Mouse (Mus musculus) embryonic facial prominence, embryonic 11.5 days (tissue): ENCODE results near the gene Noxo1. TPM values are rescaled to one million over a fixed set of nuclear protein-coding genes. Genes with fewer than 3 reads are reported as not detected.
A peak's percentile ranks its signal among the peaks of the same experiment; 100 is the strongest.

Experiments used
- ATAC-seq: fragments of 200-750 bp; cut with Nextera tagmentation; replicated peaks from 2 replicates; pipeline ENCODE4 v1.8.0; 2017; ENCODE audit warnings: low read depth; ENCODE audit not compliant: insufficient number of reproducible peaks, low FRiP score, low TSS enrichment
- DNase-seq: peaks from one replicate; pipeline ENCODE4 v3.0.0-alpha.2; 2015; ENCODE audit warnings: low spot score
- H3K27ac ChIP-seq: fragments of 300-500 bp; sonication (generic); replicated peaks from 2 replicates; pipeline ENCODE4 v1.5.1; 2014; ENCODE audit warnings: mild to moderate bottlenecking, low read depth, low read length, control low read depth
- H3K27me3 ChIP-seq: fragments of 300-500 bp; sonication (generic); 2 replicates; pipeline ENCODE4 v1.6.1; 2014; ENCODE audit warnings: mild to moderate bottlenecking, low read length, moderate library complexity, mixed read lengths; ENCODE audit not compliant: control insufficient read depth, insufficient read depth
- H3K36me3 ChIP-seq: fragments of 300-500 bp; sonication (generic); replicated peaks from 2 replicates; pipeline ENCODE4 v1.6.1; 2014; ENCODE audit warnings: low read depth, mild to moderate bottlenecking, low read length, moderate library complexity, mixed read lengths; ENCODE audit not compliant: control insufficient read depth, insufficient read depth
- H3K4me1 ChIP-seq: fragments of 300-500 bp; sonication (generic); 2 replicates; pipeline ENCODE4 v1.6.1; 2014; ENCODE audit warnings: low read length, mixed read lengths; ENCODE audit not compliant: control insufficient read depth, insufficient read depth
- H3K4me2 ChIP-seq: fragments of 300-500 bp; sonication (generic); 2 replicates; pipeline ENCODE4 v1.6.1; 2014; ENCODE audit warnings: low read depth, mild to moderate bottlenecking, control low read depth, low read length, moderate library complexity
- H3K4me3 ChIP-seq: fragments of 300-500 bp; sonication (generic); 2 replicates; pipeline ENCODE4 v1.5.1; 2014; ENCODE audit warnings: low read depth, low read length, control low read depth
- H3K9ac ChIP-seq: fragments of 300-500 bp; sonication (generic); replicated peaks from 2 replicates; pipeline ENCODE4 v1.6.1; 2014; ENCODE audit warnings: mild to moderate bottlenecking, control low read depth, low read length
- H3K9me3 ChIP-seq: fragments of 300-500 bp; sonication (generic); replicated peaks from 2 replicates; pipeline ENCODE4 v1.6.1; 2016; ENCODE audit warnings: mild to moderate bottlenecking, low read length, inconsistent platforms, mixed read lengths; ENCODE audit not compliant: control insufficient read depth
- WGBS: fragments of 180-500 bp; shearing (Covaris S2); extraction: QIAGEN DNeasy Blood & Tissue Kit; methylation state at CpG from one replicate; pipeline ENCODE4 v1.1.7; 2014; 5-methylcytosine and 5-hydroxymethylcytosine counted together
- polyA plus RNA-seq: library from polyadenylated mRNA; unstranded; fragments of >200 nt; fragmentation: Nextera tagmentation; extraction: Ambion mirVana; gene quantifications from 2 replicates; pipeline ENCODE4 v1.2.1, GENCODE M21; 2014

Gene Noxo1
- polyA plus RNA-seq, 1 experiment from 2014 or later = 1.1 TPM

- no peak for ATAC-seq
- peak overlapping the region; percentile 73 for H3K4me2 ChIP-seq
- no peaks in the 10 kb centered on the region for H3K27me3 ChIP-seq
- H3K27ac ChIP-seq = no peak overlapping the region
- WGBS = 27% methylated on average over 8 of the region's 8 CpGs
- no peaks in the 10 kb centered on the region for H3K36me3 ChIP-seq
- DNase-seq = peak; percentile 6
- H3K4me1 ChIP-seq = no peaks in the 10 kb centered on the region
- H3K4me3 ChIP-seq = peak overlapping the region; percentile 59
- no peaks in the 10 kb centered on the region for H3K9me3 ChIP-seq
- no peak overlapping the region for H3K9ac ChIP-seq
Observed at GRCm38 (mm10) chr17:24737135-24737810, 41.2 kb downstream of the Noxo1 start.

- no peaks in the 10 kb centered on the region for H3K36me3 ChIP-seq
- H3K27me3 ChIP-seq = no peaks in the 10 kb centered on the region
- no peak for ATAC-seq
- 89% methylated on average over 4 of the region's 4 CpGs for whole genome bisulfite sequencing
- no peak overlapping the region for H3K4me3 ChIP-seq
- no peak for DNase-seq
- no peaks in the 10 kb centered on the region for H3K4me1 ChIP-seq
- H3K9me3 ChIP-seq = no peaks in the 10 kb centered on the region
- H3K27ac ChIP-seq = no peak overlapping the region
- no peak overlapping the region for H3K4me2 ChIP-seq
- no peak overlapping the region for H3K9ac ChIP-seq
Observed at GRCm38 (mm10) chr17:24738238-24738637, 42.2 kb downstream of the Noxo1 start.

- no peak overlapping the region for H3K4me3 ChIP-seq
- no peaks in the 10 kb centered on the region for H3K9me3 ChIP-seq
- WGBS = 89% methylated on average over 8 of the region's 8 CpGs
- no peak overlapping the region for H3K27ac ChIP-seq
- no peak overlapping the region for H3K4me2 ChIP-seq
- ATAC-seq (no peak), DNase-seq (no peak)
- no peaks in the 10 kb centered on the region for H3K27me3 ChIP-seq
- no peaks in the 10 kb centered on the region for H3K36me3 ChIP-seq
- no peak overlapping the region for H3K9ac ChIP-seq
- no peaks in the 10 kb centered on the region for H3K4me1 ChIP-seq
Observed at GRCm38 (mm10) chr17:24739926-24740325, 43.9 kb downstream of the Noxo1 start.

GRCm38 (mm10) chr17:24742307-24742706 is 46.3 kb downstream of the Noxo1 start:
- Histone ChIP-seq H3K27ac (no peak overlapping the region), H3K9ac (no peak overlapping the region), H3K4me2 (no peak overlapping the region), H3K36me3 (no peaks in the 10 kb centered on the region), H3K4me1 (peaks cover 2% of the 10 kb centered on the region; the same call in 1 of the 2 replicates), H3K9me3 (no peaks in the 10 kb centered on the region), H3K27me3 (no peaks in the 10 kb centered on the region), H3K4me3 (no peak overlapping the region)
- no peak for ATAC-seq
- 79% methylated on average over 8 of the region's 8 CpGs for WGBS
- DNase-seq = no peak

GRCm38 (mm10) chr17:24743896-24744295 is 47.9 kb downstream of the Noxo1 start:
- Histone ChIP-seq H3K27me3 (no peaks in the 10 kb centered on the region), H3K27ac (no peak overlapping the region), H3K4me3 (no peak overlapping the region), H3K4me2 (no peak overlapping the region), H3K36me3 (no peaks in the 10 kb centered on the region), H3K4me1 (peaks cover 2% of the 10 kb centered on the region; the same call in 1 of the 2 replicates), H3K9me3 (no peaks in the 10 kb centered on the region), H3K9ac (no peak overlapping the region)
- 78% methylated on average over 5 of the region's 5 CpGs for WGBS
- DNase-seq (no peak), ATAC-seq (no peak)

- DNase-seq (no peak), ATAC-seq (no peak)
- WGBS = 66% methylated on average over 3 of the region's 3 CpGs
- H3K9ac ChIP-seq = no peak overlapping the region
- H3K4me1 ChIP-seq = peaks cover 2% of the 10 kb centered on the region; the same call in 1 of the 2 replicates
- H3K9me3 ChIP-seq = no peaks in the 10 kb centered on the region
- no peak overlapping the region for H3K4me3 ChIP-seq
- no peaks in the 10 kb centered on the region for H3K27me3 ChIP-seq
- H3K36me3 ChIP-seq = no peaks in the 10 kb centered on the region
- H3K27ac ChIP-seq = no peak overlapping the region
- no peak overlapping the region for H3K4me2 ChIP-seq
Observed at GRCm38 (mm10) chr17:24744381-24744780, 48.3 kb downstream of the Noxo1 start.

GRCm38 (mm10) chr17:24745526-24746497 is 49.8 kb downstream of the Noxo1 start:
- 21% methylated on average over 7 of the region's 7 CpGs for WGBS

More at GRCm38 (mm10) chr17:24745526-24746497, 49.8 kb downstream of the Noxo1 start:
- 0 out of 2 replicates have a peak, but pooled peaks have one; percentile 20 for ATAC-seq
- Histone ChIP-seq H3K4me1 (peaks cover 2% of the 10 kb centered on the region; the same call in 1 of the 2 replicates), H3K4me2 (no peak overlapping the region), H3K36me3 (no peaks in the 10 kb centered on the region), H3K9ac (no peak overlapping the region), H3K27me3 (peaks cover 9% of the 10 kb centered on the region), H3K4me3 (no peak overlapping the region), H3K9me3 (no peaks in the 10 kb centered on the region), H3K27ac (no peak overlapping the region)
- peak; percentile 95 for DNase-seq
